Mouse (Mus musculus): ENCODE results near the gene Atp1a2. TPM values are rescaled to one million over a fixed set of nuclear protein-coding genes. Genes with fewer than 3 reads are reported as not detected.

Atp1a2 gene
- 534 and 567 TPM in 2 replicates for polyA plus RNA-seq (2012; rRNA removed)

DNA sequence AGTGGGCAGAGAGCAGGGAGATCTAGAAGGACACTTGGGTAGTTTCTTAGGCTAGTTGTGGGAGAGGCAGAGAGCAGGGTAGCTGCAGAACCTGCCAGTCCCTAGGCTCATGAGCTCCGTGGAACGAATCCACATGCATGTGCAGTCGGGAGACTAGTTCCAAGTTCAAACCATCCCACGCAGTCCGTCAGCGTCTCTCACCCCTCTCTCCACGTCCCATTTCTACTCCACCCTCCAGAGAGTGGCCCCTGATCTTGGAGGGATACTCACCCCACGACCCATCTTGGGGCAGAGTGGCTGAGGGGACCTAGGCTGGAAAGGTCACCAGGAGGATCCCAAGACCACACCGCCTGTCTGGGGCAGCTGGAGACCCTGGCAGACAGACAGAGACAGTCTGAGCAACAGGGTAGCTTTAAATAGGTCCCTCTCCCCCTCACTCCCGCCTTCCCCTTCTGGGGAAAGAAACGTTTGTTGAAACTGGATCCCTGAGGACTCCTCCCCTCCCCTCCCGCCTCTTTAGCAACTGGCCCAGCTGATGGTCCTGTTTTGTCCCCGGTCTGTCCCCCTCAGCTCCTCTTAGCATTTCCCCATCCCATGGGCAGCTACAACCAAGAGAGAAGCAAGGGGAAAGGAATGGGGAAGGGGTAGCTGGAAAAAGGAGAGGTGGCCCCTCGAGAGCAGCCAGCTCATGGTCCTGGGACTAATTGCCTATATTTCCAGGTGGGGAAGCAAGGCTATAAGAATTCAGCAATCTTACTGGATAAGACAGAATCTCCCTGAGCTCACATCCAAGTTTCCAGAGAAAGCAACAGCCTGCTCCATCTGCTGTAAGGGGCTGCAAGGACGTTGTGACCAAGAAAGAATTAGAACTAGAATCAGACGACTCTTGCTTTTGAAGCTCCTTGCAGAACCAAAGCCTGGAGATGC lies at the start of gene Atp1a2:
TSS of gene Atp1a2 (minus strand) at position 454 of the 927 bp plus-strand sequence.
- TF ChIP-seq POLR2A (IDR thresholded peaks at IDR 0.05; ENCODE audit: extremely low read depth, insufficient read depth, low read length) (peak; percentile 89), CTCF (IDR thresholded peaks at IDR 0.05; ENCODE audit: extremely low read depth, insufficient read depth, low read length) (no peak)
- H3K4me3 ChIP-seq (ENCODE audit: insufficient read depth, low read length) = peak within 1 kb of the TSS; percentile 60
- H3K4me1 ChIP-seq (ENCODE audit: control insufficient read depth, insufficient read depth, low read length) = peaks cover 11% of the 10 kb centered on the region
- peak within 1 kb of the TSS; percentile 89 for H3K27ac ChIP-seq (ENCODE audit: insufficient read depth, low read length)

DNA sequence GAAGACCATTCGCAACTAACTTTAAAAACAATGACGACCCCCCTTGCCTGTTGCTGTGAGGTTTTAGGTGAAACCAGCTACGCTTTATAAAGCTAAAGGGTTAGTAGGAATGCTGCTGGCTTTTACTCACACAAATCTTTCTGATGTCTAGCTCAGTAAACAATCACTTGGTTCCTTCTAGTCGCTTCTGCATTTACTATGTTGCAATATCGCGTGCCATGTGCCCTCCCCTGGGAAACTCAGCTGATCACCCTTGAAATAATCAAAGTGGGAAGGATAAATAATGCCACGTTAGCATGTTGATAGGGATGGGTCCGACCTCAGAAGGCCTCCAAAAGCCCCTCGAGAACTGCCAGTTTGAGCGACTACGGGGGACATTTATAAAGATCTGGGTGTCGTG lies 49.5 kb upstream of the Atp1a2 start:
- no peak overlapping the region for H3K4me3 ChIP-seq (ENCODE audit: insufficient read depth, low read length)
- H3K4me1 ChIP-seq (ENCODE audit: control insufficient read depth, insufficient read depth, low read length) = 0 out of 2 replicates have a peak, but pooled peaks cover 3% of the 10 kb centered on the region
- TF ChIP-seq CTCF (IDR thresholded peaks at IDR 0.05; ENCODE audit: extremely low read depth, insufficient read depth, low read length) (no peak), POLR2A (IDR thresholded peaks at IDR 0.05; ENCODE audit: extremely low read depth, insufficient read depth, low read length) (no peak)
- peak overlapping the region; percentile 73 for H3K27ac ChIP-seq (ENCODE audit: insufficient read depth, low read length)

DNA sequence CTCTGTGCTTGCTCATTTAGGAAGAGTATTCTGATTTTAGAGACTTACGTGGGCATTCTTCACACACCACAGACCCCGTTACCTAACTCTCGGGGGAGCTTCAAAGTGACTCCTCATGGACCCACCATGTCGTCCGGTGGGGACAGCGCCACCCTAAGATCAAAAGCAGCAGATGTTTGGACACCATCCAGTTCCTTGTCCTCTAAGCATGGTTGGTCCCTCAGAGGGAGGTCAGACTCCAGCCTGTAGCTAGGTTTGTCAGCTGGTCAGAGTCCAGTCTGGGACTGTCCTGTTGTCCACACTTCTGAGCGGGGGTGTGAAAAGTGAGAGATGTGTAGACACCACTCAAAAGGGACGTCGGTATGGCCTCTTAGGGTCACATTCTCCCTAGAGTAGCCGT lies 48.8 kb upstream of the Atp1a2 start:
- Histone ChIP-seq H3K4me3 (ENCODE audit: insufficient read depth, low read length) (no peak overlapping the region), H3K27ac (ENCODE audit: insufficient read depth, low read length) (peak overlapping the region; percentile 65; the same call in 1 of the 2 replicates), H3K4me1 (ENCODE audit: control insufficient read depth, insufficient read depth, low read length) (0 out of 2 replicates have a peak, but pooled peaks cover 3% of the 10 kb centered on the region)
- TF ChIP-seq CTCF (IDR thresholded peaks at IDR 0.05; ENCODE audit: extremely low read depth, insufficient read depth, low read length) (no peak), POLR2A (IDR thresholded peaks at IDR 0.05; ENCODE audit: extremely low read depth, insufficient read depth, low read length) (no peak)

DNA sequence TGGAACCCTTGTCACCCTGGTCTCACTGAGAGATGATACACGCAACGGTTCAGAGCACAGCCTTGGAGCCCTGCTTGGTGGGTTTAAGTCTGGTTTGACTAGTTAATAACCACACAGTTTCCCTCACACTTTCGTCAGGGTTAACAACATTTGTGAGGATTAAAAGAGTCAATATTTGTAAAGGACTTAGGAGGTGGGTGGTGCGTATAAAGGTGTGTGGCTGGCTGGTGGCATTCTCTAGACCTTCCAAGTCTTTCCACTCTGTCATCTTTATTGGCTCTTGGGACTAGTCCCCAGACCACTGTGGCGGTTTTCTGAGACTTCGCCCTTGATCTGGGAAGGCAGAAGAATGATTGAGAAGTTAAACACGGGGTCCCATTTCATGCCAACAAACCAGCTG lies 47.0 kb upstream of the Atp1a2 start:
- Histone ChIP-seq H3K4me3 (ENCODE audit: insufficient read depth, low read length) (no peak overlapping the region), H3K27ac (ENCODE audit: insufficient read depth, low read length) (peak overlapping the region; percentile 78; the same call in 1 of the 2 replicates), H3K4me1 (ENCODE audit: control insufficient read depth, insufficient read depth, low read length) (peaks cover 2% of the 10 kb centered on the region; the same call in 1 of the 2 replicates)
- no peak for TF ChIP-seq CTCF (IDR thresholded peaks at IDR 0.05; ENCODE audit: extremely low read depth, insufficient read depth, low read length)
- no peak for TF ChIP-seq POLR2A (IDR thresholded peaks at IDR 0.05; ENCODE audit: extremely low read depth, insufficient read depth, low read length)

DNA sequence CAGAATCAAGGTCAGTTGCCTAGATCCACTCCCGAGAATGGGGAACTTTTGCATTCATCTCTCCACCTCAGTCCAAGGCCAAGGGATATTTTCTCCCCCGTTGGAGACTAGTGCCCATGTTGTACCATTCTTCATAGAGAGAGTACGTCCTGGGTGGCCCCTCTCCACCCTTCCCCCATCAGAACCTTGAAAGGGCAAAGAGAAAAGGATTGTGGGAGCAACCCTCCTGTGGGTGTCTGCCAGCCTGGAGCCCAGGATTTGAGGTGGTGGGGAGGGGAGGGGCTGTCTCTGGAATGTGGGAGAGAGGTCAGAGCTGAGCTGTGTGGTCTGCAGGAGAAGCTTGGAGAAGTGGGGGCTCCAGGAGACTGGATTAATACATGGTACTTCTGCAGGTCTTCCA lies 46.0 kb upstream of the Atp1a2 start:
- Histone ChIP-seq H3K27ac (ENCODE audit: insufficient read depth, low read length) (peak overlapping the region; percentile 78), H3K4me3 (ENCODE audit: insufficient read depth, low read length) (peak overlapping the region; percentile 5; the same call in 1 of the 2 replicates), H3K4me1 (ENCODE audit: control insufficient read depth, insufficient read depth, low read length) (peaks cover 2% of the 10 kb centered on the region; the same call in 1 of the 2 replicates)
- TF ChIP-seq CTCF (IDR thresholded peaks at IDR 0.05; ENCODE audit: extremely low read depth, insufficient read depth, low read length) = no peak
- TF ChIP-seq POLR2A (IDR thresholded peaks at IDR 0.05; ENCODE audit: extremely low read depth, insufficient read depth, low read length) = no peak

DNA sequence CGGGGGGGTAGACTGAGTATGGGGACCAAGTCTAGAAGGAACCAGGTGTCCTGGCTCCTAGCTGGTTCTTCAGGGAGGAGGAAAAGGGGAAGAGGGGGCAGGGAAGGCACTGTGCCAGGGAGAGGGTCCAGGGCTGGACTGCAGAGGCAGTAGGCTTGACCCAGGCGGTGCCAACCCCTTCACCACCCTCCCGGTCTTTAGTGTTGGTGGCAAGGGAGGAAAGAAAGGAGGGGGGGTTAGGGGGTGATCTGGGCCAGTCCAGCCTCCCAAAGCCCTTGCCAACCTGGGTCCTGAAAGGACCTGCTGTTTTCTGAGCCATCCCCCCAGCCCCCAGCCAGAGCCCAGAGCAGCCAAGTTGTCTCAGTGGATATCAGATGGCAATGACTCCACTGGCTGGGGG lies 44.9 kb upstream of the Atp1a2 start:
- H3K4me3 ChIP-seq (ENCODE audit: insufficient read depth, low read length) = peak overlapping the region; percentile 41

DNA sequence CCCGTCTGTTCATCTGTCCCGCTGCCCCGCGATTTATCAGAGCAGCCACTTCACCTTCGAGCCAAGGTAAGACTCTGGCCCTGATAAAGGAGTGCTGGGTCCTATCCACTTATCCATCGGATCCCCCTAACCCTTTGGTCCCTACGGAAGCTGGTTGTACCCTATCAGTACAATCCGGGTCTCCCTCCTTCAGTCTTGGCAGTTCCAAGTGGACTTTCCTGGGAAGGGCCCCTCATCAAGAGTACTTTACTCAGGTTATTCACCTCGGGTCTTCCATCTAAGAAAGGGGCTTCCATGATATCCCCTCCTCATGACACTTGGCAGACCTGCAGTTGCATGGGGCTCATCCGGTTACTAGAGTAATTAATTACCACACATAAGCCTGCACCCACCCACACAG lies 43.5 kb upstream of the Atp1a2 start:
- H3K4me3 ChIP-seq (ENCODE audit: insufficient read depth, low read length) = peak overlapping the region; percentile 41
- TF ChIP-seq POLR2A (IDR thresholded peaks at IDR 0.05; ENCODE audit: extremely low read depth, insufficient read depth, low read length) (no peak), CTCF (IDR thresholded peaks at IDR 0.05; ENCODE audit: extremely low read depth, insufficient read depth, low read length) (no peak)
- H3K4me1 ChIP-seq (ENCODE audit: control insufficient read depth, insufficient read depth, low read length) = peaks cover 2% of the 10 kb centered on the region; the same call in 1 of the 2 replicates
- peak overlapping the region; percentile 63 for H3K27ac ChIP-seq (ENCODE audit: insufficient read depth, low read length)

More for the DNA sequence above, 44.9 kb upstream of the Atp1a2 start:
- TF ChIP-seq POLR2A (IDR thresholded peaks at IDR 0.05; ENCODE audit: extremely low read depth, insufficient read depth, low read length) (peak; percentile 17; the same call in 1 of the 2 replicates), CTCF (IDR thresholded peaks at IDR 0.05; ENCODE audit: extremely low read depth, insufficient read depth, low read length) (no peak)
- peaks cover 2% of the 10 kb centered on the region; the same call in 1 of the 2 replicates for H3K4me1 ChIP-seq (ENCODE audit: control insufficient read depth, insufficient read depth, low read length)
- H3K27ac ChIP-seq (ENCODE audit: insufficient read depth, low read length) = no peak overlapping the region; the same call in 1 of the 2 replicates

DNA sequence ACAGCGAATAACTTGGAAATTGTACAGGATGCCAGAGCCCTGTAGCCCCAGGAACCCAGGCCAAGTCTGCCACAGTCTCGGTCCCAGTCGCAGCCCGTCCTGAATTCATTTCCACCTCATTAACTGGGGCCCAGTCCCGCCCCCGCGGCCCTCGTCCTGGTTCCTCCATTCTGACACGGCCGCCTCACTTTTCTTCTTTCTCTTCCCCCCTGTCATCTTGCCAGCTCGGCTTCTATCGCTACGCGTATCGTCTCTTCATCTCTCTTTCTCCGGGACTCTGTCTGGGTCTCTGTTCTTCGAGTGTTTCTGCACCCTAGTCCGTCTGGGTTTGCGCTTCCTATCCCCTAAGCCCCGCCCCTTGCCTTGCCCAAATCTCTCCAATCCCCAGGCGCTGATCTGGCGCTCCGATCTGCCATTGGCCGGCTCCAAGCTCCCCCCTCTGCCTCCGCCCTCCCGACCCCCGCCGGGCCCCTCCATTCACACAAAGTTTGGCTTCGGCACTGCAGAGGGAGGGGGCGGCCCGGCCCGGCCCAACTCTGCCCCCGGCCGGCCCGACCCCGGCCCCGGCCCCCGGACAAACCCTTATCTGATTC lies 43.0 kb upstream of the Atp1a2 start, which contains the start of gene Kcnj10:
TSS of gene Kcnj10 (plus strand) at position 482 of the 593 bp plus-strand sequence.
- peak; percentile 42; the same call in 1 of the 2 replicates for TF ChIP-seq POLR2A (IDR thresholded peaks at IDR 0.05; ENCODE audit: extremely low read depth, insufficient read depth, low read length)
- TF ChIP-seq CTCF (IDR thresholded peaks at IDR 0.05; ENCODE audit: extremely low read depth, insufficient read depth, low read length) = no peak
- Histone ChIP-seq H3K27ac (ENCODE audit: insufficient read depth, low read length) (peak within 1 kb of the TSS; percentile 63), H3K4me1 (ENCODE audit: control insufficient read depth, insufficient read depth, low read length) (peaks cover 2% of the 10 kb centered on the region; the same call in 1 of the 2 replicates)

More for the DNA sequence above, 43.0 kb upstream of the Atp1a2 start, which contains the start of gene Kcnj10:
- H3K4me3 ChIP-seq (ENCODE audit: insufficient read depth, low read length) = peak within 1 kb of the TSS; percentile 41
